Mouse (Mus musculus): ENCODE data around the gene Etv6.

- no peak for TF ChIP-seq POLR2A (IDR thresholded peaks at IDR 0.05; ENCODE audit: low read depth, low read length)
- no peak for TF ChIP-seq CTCF (IDR thresholded peaks at IDR 0.05; ENCODE audit: extremely low read depth, insufficient read length, insufficient replicate concordance, low read depth, low read length)
Observed at GRCm38 (mm10) chr6:134293615-134294508, 258.4 kb downstream of the Etv6 start.
